Mouse (Mus musculus): ENCODE results near the gene Ripor1.

- TF ChIP-seq TCF12 (IDR thresholded peaks at IDR 0.05; ENCODE audit: low read depth, low read length) (no peak), POLR2A (IDR thresholded peaks at IDR 0.05; ENCODE audit: low read depth, low read length) (no peak), USF1 (IDR thresholded peaks at IDR 0.05; ENCODE audit: low read depth, low read length) (no peak), ZNF384 (IDR thresholded peaks at IDR 0.05; ENCODE audit: low read depth, low read length) (no peak), ZMIZ1 (IDR thresholded peaks at IDR 0.05; ENCODE audit: low read depth, low read length) (no peak; the same call in 1 of the 2 replicates), CHD2 (IDR thresholded peaks at IDR 0.05; ENCODE audit: low read length) (no peak), SIN3A (IDR thresholded peaks at IDR 0.05; ENCODE audit: low read length) (no peak), CTCF (conservative IDR thresholded peaks at IDR 0.05 in 1 of 2, IDR thresholded peaks at IDR 0.05 in 1 of 2; ENCODE audit: low read depth in 2 of 2, low read length in 2 of 2) (no peak), E2F4 (IDR thresholded peaks at IDR 0.05; ENCODE audit: insufficient replicate concordance, low read depth, low read length) (no peak)
Measured at GRCm38 (mm10) chr8:105566703-105567595, 38.1 kb upstream of the Ripor1 start.

All from CH12.LX (cell line).